Mouse (Mus musculus): ENCODE results near the gene Olfr1463. TPM values are rescaled to one million over a fixed set of nuclear protein-coding genes. Genes with fewer than 3 reads are reported as not detected.

The Olfr1463 gene
- total RNA-seq (2021): not detected
- long read RNA-seq, experiment 1: 0 reads
- long read RNA-seq, experiment 2: 0 reads

- no peak for DNase-seq (ENCODE audit: low spot score in 2 of 2)
- intact Hi-C loops (cut with DNase I): no loop called here
These were observed at the start of gene Olfr1463 for GRCm38 (mm10) chr19:13231028-13231427. TSS of gene Olfr1463 (plus strand) at chr19:13231328.

- no peak for DNase-seq (ENCODE audit: low spot score in 2 of 2)
- intact Hi-C loops (cut with DNase I): no loop called here
These were observed 45.7 kb upstream of the Olfr1463 start, which contains the start of gene Olfr1462 for GRCm38 (mm10) chr19:13185434-13185833. TSS of gene Olfr1462 (plus strand) at chr19:13185734.

DNA sequence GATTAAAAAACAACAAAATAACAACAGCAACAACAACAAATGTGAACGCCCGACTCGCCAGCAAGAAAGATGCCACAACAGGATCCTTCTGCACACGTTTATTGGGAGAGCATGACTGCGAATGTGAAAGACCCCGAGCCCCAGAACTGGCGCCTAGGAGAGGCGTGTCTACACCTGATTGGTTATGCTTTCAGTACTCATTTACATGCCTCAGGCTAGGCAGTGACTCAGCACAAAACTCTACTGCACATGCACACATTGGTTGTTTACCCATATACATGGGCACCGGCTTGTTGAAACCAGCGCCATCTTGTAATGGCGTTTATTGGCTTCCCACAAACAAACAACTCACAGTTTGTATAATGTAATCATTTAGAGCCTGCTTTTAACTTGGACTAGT lies 9.5 kb upstream of the Olfr1463 start:
- DNase-seq (ENCODE audit: low spot score in 2 of 2): no peak
- intact Hi-C loops (cut with DNase I): no loop called here

Other genes with a start within 250 kb of the Olfr1463 start
- not detected for gene Olfr1451, start 236.3 kb upstream of the Olfr1463 start, total RNA-seq (2021)
- gene Olfr1453, start 203.0 kb upstream of the Olfr1463 start, total RNA-seq (2021): not detected
- gene Olfr1454, start 170.7 kb upstream of the Olfr1463 start, total RNA-seq (2021): not detected
- not detected for gene Olfr1457, start 133.4 kb upstream of the Olfr1463 start, total RNA-seq (2021)
- not detected for gene Olfr1458, start 124.6 kb upstream of the Olfr1463 start, total RNA-seq (2021)
- gene Olfr1459, start 81.8 kb upstream of the Olfr1463 start, total RNA-seq (2021): under 1 TPM; 0.07 to 0.17 TPM
- gene Olfr1461, start 68.3 kb upstream of the Olfr1463 start, total RNA-seq (2021): not detected
- gene Olfr1462, start 45.6 kb upstream of the Olfr1463 start, total RNA-seq (2021): not detected
- not detected for gene Olfr1465, start 84.2 kb downstream of the Olfr1463 start, total RNA-seq (2021)
- not detected for gene Olfr1466, start 107.5 kb downstream of the Olfr1463 start, total RNA-seq (2021)
- not detected for gene Olfr1467, start 130.9 kb downstream of the Olfr1463 start, total RNA-seq (2021)
- not detected for gene Olfr1469, start 176.5 kb downstream of the Olfr1463 start, total RNA-seq (2021)
- gene Olfr1471, start 212.1 kb downstream of the Olfr1463 start, total RNA-seq (2021): not detected
- not detected for gene Olfr1472, start 224.8 kb downstream of the Olfr1463 start, total RNA-seq (2021)
- not detected for gene Olfr1474, start 238.2 kb downstream of the Olfr1463 start, total RNA-seq (2021)
- not detected for gene Olfr1475, start 248.9 kb downstream of the Olfr1463 start, total RNA-seq (2021)